Mouse (Mus musculus) stomach, embryonic 16.5 days (tissue): ENCODE measurements around the gene Gnat1. TPM values are rescaled to one million over a fixed set of nuclear protein-coding genes. Genes with fewer than 3 reads are reported as not detected.

Experiments
- ATAC-seq: fragments of 200-750 bp; cut with Nextera tagmentation; 2 replicates; pipeline ENCODE4 v1.8.0; 2017; ENCODE audit warnings: moderate number of reproducible peaks, moderate TSS enrichment; ENCODE audit not compliant: insufficient read depth, low FRiP score
- H3K27ac ChIP-seq: fragments of 300-500 bp; sonication (generic); 2 replicates; pipeline ENCODE4 v1.5.1; 2014; ENCODE audit warnings: low read length
- H3K27me3 ChIP-seq: fragments of 300-500 bp; sonication (generic); 2 replicates; pipeline ENCODE4 v1.6.1; 2014; ENCODE audit warnings: low read length, control low read depth, mixed read lengths; ENCODE audit not compliant: control insufficient read depth, insufficient read depth
- H3K36me3 ChIP-seq: fragments of 300-500 bp; sonication (generic); 2 replicates; pipeline ENCODE4 v1.6.1; 2014; ENCODE audit warnings: low read length; ENCODE audit not compliant: control insufficient read depth, insufficient read depth
- H3K4me1 ChIP-seq: fragments of 300-500 bp; sonication (generic); 2 replicates; pipeline ENCODE4 v1.6.1; 2014; ENCODE audit warnings: low read length, control low read depth, mixed read lengths; ENCODE audit not compliant: control insufficient read depth, insufficient read depth
- H3K4me2 ChIP-seq: fragments of 300-500 bp; sonication (generic); 2 replicates; pipeline ENCODE4 v1.6.1; 2014; ENCODE audit warnings: low read depth, low read length, mixed read lengths
- H3K4me3 ChIP-seq: fragments of 300-500 bp; sonication (generic); replicated peaks from 2 replicates; pipeline ENCODE4 v1.5.1; 2014; ENCODE audit warnings: mild to moderate bottlenecking, low read length
- H3K9ac ChIP-seq: fragments of 300-500 bp; sonication (generic); 2 replicates; pipeline ENCODE4 v1.6.1; 2014; ENCODE audit warnings: low read length
- H3K9me3 ChIP-seq: fragments of 300-500 bp; sonication (generic); replicated peaks from 2 replicates; pipeline ENCODE4 v1.6.1; 2016; ENCODE audit warnings: low read length, control low read depth; ENCODE audit not compliant: control insufficient read depth
- WGBS: fragments of 180-500 bp; shearing (Covaris S2); extraction: QIAGEN DNeasy Blood & Tissue Kit; methylation state at CpG from one replicate; pipeline ENCODE4 v1.1.7; 2014; 5-methylcytosine and 5-hydroxymethylcytosine counted together
- polyA plus RNA-seq: library from polyadenylated mRNA; unstranded; fragments of >200 nt; fragmentation: Nextera tagmentation; extraction: Ambion mirVana; gene quantifications from 2 replicates; pipeline ENCODE4 v1.2.1, GENCODE M21; 2015

Gnat1 gene
- polyA plus RNA-seq: 0.42 and 2.0 TPM in 2 replicates

GRCm38 (mm10) chr9:107679501-107679900 lies at the start of gene Gnat1:
TSS of gene Gnat1 (minus strand) at chr9:107679712.
- H3K4me3 ChIP-seq: no peak within 1 kb of the TSS
- 0 out of 2 replicates have a peak within 1 kb of the TSS, but pooled peaks have one; percentile 8 for H3K9ac ChIP-seq
- H3K27ac ChIP-seq: no peak within 1 kb of the TSS
- peaks cover 11% of the 10 kb centered on the region for H3K36me3 ChIP-seq
- no peak for ATAC-seq
- H3K9me3 ChIP-seq: no peaks in the 10 kb centered on the region
- H3K27me3 ChIP-seq: peaks cover 15% of the 10 kb centered on the region
- 26% methylated on average over 5 of the region's 5 CpGs for WGBS
- no peak within 1 kb of the TSS for H3K4me2 ChIP-seq
- H3K4me1 ChIP-seq: 0 out of 2 replicates have a peak, but pooled peaks cover 3% of the 10 kb centered on the region

GRCm38 (mm10) chr9:107728919-107729670 lies 49.6 kb upstream of the Gnat1 start:
- 63% methylated on average over 6 of the region's 6 CpGs for WGBS
- Histone ChIP-seq H3K27me3 (no peaks in the 10 kb centered on the region), H3K4me3 (no peak overlapping the region), H3K9ac (no peak overlapping the region), H3K4me1 (peaks cover 25% of the 10 kb centered on the region), H3K9me3 (no peaks in the 10 kb centered on the region), H3K27ac (no peak overlapping the region), H3K36me3 (no peaks in the 10 kb centered on the region), H3K4me2 (no peak overlapping the region)
- ATAC-seq: no peak

GRCm38 (mm10) chr9:107727041-107727440 lies 47.5 kb upstream of the Gnat1 start:
- H3K36me3 ChIP-seq: no peaks in the 10 kb centered on the region
- no peaks in the 10 kb centered on the region for H3K9me3 ChIP-seq
- no peak for ATAC-seq
- no peaks in the 10 kb centered on the region for H3K27me3 ChIP-seq
- H3K4me1 ChIP-seq: peaks cover 45% of the 10 kb centered on the region
- H3K4me3 ChIP-seq: no peak overlapping the region
- H3K9ac ChIP-seq: no peak overlapping the region
- WGBS: 49% methylated on average over 3 of the region's 3 CpGs
- no peak overlapping the region for H3K4me2 ChIP-seq
- H3K27ac ChIP-seq: no peak overlapping the region

GRCm38 (mm10) chr9:107724796-107725195 lies 45.3 kb upstream of the Gnat1 start:
- Histone ChIP-seq H3K4me3 (no peak overlapping the region), H3K9ac (no peak overlapping the region), H3K27ac (peak overlapping the region; percentile 84), H3K36me3 (no peaks in the 10 kb centered on the region), H3K4me2 (no peak overlapping the region), H3K4me1 (peaks cover 45% of the 10 kb centered on the region), H3K9me3 (no peaks in the 10 kb centered on the region), H3K27me3 (no peaks in the 10 kb centered on the region)
- 76% methylated on average over 1 of the region's 1 CpGs for WGBS
- no peak for ATAC-seq

- Histone ChIP-seq H3K27me3 (no peaks in the 10 kb centered on the region), H3K27ac (peak overlapping the region; percentile 84), H3K9me3 (no peaks in the 10 kb centered on the region), H3K4me1 (peaks cover 45% of the 10 kb centered on the region), H3K9ac (peak overlapping the region; percentile 62), H3K4me3 (peak overlapping the region; percentile 11; the same call in 1 of the 2 replicates), H3K4me2 (peak overlapping the region; percentile 53), H3K36me3 (no peaks in the 10 kb centered on the region)
- WGBS: 2% methylated on average over 11 of the region's 11 CpGs
- ATAC-seq: peak; percentile 41
Observed at GRCm38 (mm10) chr9:107723794-107724531, 44.5 kb upstream of the Gnat1 start.

GRCm38 (mm10) chr9:107723292-107723691 lies 43.8 kb upstream of the Gnat1 start:
- ATAC-seq: peak; percentile 81
- peaks cover 45% of the 10 kb centered on the region for H3K4me1 ChIP-seq
- peak overlapping the region; percentile 62 for H3K9ac ChIP-seq
- H3K27ac ChIP-seq: peak overlapping the region; percentile 84
- no peaks in the 10 kb centered on the region for H3K27me3 ChIP-seq
- 30% methylated on average over 6 of the region's 6 CpGs for WGBS
- H3K9me3 ChIP-seq: no peaks in the 10 kb centered on the region
- peak overlapping the region; percentile 53; the same call in 1 of the 2 replicates for H3K4me2 ChIP-seq
- H3K4me3 ChIP-seq: no peak overlapping the region
- no peaks in the 10 kb centered on the region for H3K36me3 ChIP-seq

GRCm38 (mm10) chr9:107718781-107719540 lies 39.4 kb upstream of the Gnat1 start:
- 73% methylated on average over 10 of the region's 10 CpGs for WGBS
- Histone ChIP-seq H3K9me3 (no peaks in the 10 kb centered on the region), H3K27ac (peak overlapping the region; percentile 19; the same call in 1 of the 2 replicates), H3K36me3 (no peaks in the 10 kb centered on the region), H3K4me3 (no peak overlapping the region), H3K9ac (no peak overlapping the region), H3K4me1 (peaks cover 55% of the 10 kb centered on the region), H3K27me3 (no peaks in the 10 kb centered on the region), H3K4me2 (no peak overlapping the region)
- no peak for ATAC-seq

GRCm38 (mm10) chr9:107716951-107717350 lies 37.4 kb upstream of the Gnat1 start:
- WGBS: 40% methylated on average over 6 of the region's 6 CpGs
- Histone ChIP-seq H3K36me3 (no peaks in the 10 kb centered on the region), H3K9ac (peak overlapping the region; percentile 19; the same call in 1 of the 2 replicates), H3K27me3 (no peaks in the 10 kb centered on the region), H3K4me2 (no peak overlapping the region), H3K27ac (peak overlapping the region; percentile 64), H3K4me1 (peaks cover 45% of the 10 kb centered on the region), H3K4me3 (no peak overlapping the region), H3K9me3 (no peaks in the 10 kb centered on the region)
- peak; percentile 27; the same call in 1 of the 2 replicates for ATAC-seq
